Mouse (Mus musculus) intestine, embryonic 14.5 days (tissue): ENCODE measurements around the gene Cyb561d2. TPM values are rescaled to one million over a fixed set of nuclear protein-coding genes. Genes with fewer than 3 reads are reported as not detected.

Experiments
- ATAC-seq: fragments of 200-750 bp; cut with Nextera tagmentation; replicated peaks from 2 replicates; pipeline ENCODE4 v1.8.0; 2017; ENCODE audit warnings: low read depth, moderate number of reproducible peaks, moderate TSS enrichment, moderate library complexity; ENCODE audit not compliant: low FRiP score, low TSS enrichment
- DNase-seq: peaks from one replicate; pipeline ENCODE4 v3.0.0-alpha.2; 2018; ENCODE audit warnings: low spot score
- H3K27ac ChIP-seq: fragments of 300-500 bp; sonication (generic); 2 replicates; pipeline ENCODE4 v1.5.1; 2014; ENCODE audit warnings: low read depth, mild to moderate bottlenecking, control low read depth
- H3K27me3 ChIP-seq: fragments of 300-500 bp; sonication (generic); replicated peaks from 2 replicates; pipeline ENCODE4 v1.6.1; 2014; ENCODE audit warnings: low read length, control low read depth; ENCODE audit not compliant: control insufficient read depth, insufficient read depth
- H3K36me3 ChIP-seq: fragments of 300-500 bp; sonication (generic); 2 replicates; pipeline ENCODE4 v1.6.1; 2014; ENCODE audit warnings: low read length, control low read depth; ENCODE audit not compliant: control insufficient read depth, insufficient read depth
- H3K4me1 ChIP-seq: fragments of 300-500 bp; sonication (generic); replicated peaks from 2 replicates; pipeline ENCODE4 v1.6.1; 2014; ENCODE audit warnings: low read length, control low read depth, mixed read lengths; ENCODE audit not compliant: control insufficient read depth, insufficient read depth
- H3K4me2 ChIP-seq: fragments of 300-500 bp; sonication (generic); 2 replicates; pipeline ENCODE4 v1.6.1; 2014; ENCODE audit warnings: low read length
- H3K4me3 ChIP-seq: fragments of 300-500 bp; sonication (generic); 2 replicates; pipeline ENCODE4 v1.5.1; 2014; ENCODE audit warnings: low read depth, low read length, control low read depth, mixed read lengths
- H3K9ac ChIP-seq: fragments of 300-500 bp; sonication (generic); 2 replicates; pipeline ENCODE4 v1.6.1; 2014; ENCODE audit warnings: mild to moderate bottlenecking, low read length
- H3K9me3 ChIP-seq: fragments of 300-500 bp; sonication (generic); 2 replicates; pipeline ENCODE4 v1.6.1; 2016; ENCODE audit warnings: low read length, control low read depth; ENCODE audit not compliant: control insufficient read depth
- whole genome bisulfite sequencing: fragments of 180-500 bp; shearing (Covaris S2); extraction: QIAGEN DNeasy Blood & Tissue Kit; methylation state at CpG from one replicate; pipeline ENCODE4 v1.1.7; 2014; 5-methylcytosine and 5-hydroxymethylcytosine counted together
- polyA plus RNA-seq: library from polyadenylated mRNA; unstranded; fragments of >200 nt; fragmentation: Nextera tagmentation; extraction: Ambion mirVana; gene quantifications from 2 replicates; pipeline ENCODE4 v1.2.1, GENCODE M21; 2014

Cyb561d2 gene
- polyA plus RNA-seq, 1 experiment from 2014 or later, result 27.1 TPM

- 61% methylated on average over 6 of the region's 6 CpGs for WGBS
Observed at GRCm38 (mm10) chr9:107490625-107491024, 51.4 kb downstream of the Cyb561d2 start.

GRCm38 (mm10) chr9:107490146-107490545 is 51.8 kb downstream of the Cyb561d2 start:
- Histone ChIP-seq H3K27ac (no peak overlapping the region), H3K9ac (no peak overlapping the region), H3K4me3 (no peak overlapping the region), H3K9me3 (no peaks in the 10 kb centered on the region), H3K4me1 (no peaks in the 10 kb centered on the region), H3K4me2 (no peak overlapping the region), H3K27me3 (no peaks in the 10 kb centered on the region), H3K36me3 (no peaks in the 10 kb centered on the region)
- DNase-seq, result no peak
- WGBS, result 64% methylated on average over 8 of the region's 8 CpGs
- ATAC-seq, result no peak

More at GRCm38 (mm10) chr9:107490625-107491024, 51.4 kb downstream of the Cyb561d2 start:
- H3K4me3 ChIP-seq, result no peak overlapping the region
- no peak overlapping the region for H3K27ac ChIP-seq
- H3K36me3 ChIP-seq, result no peaks in the 10 kb centered on the region
- DNase-seq (no peak), ATAC-seq (no peak)
- no peaks in the 10 kb centered on the region for H3K9me3 ChIP-seq
- H3K9ac ChIP-seq, result no peak overlapping the region
- no peaks in the 10 kb centered on the region for H3K4me1 ChIP-seq
- no peaks in the 10 kb centered on the region for H3K27me3 ChIP-seq
- no peak overlapping the region for H3K4me2 ChIP-seq

Other genes with a start within 250 kb of the Cyb561d2 start
- 8.9 and 9.6 TPM in 2 replicates for gene Cish, start 246.2 kb downstream of the Cyb561d2 start, polyA plus RNA-seq
- gene Hemk1, start 203.8 kb downstream of the Cyb561d2 start, polyA plus RNA-seq, result 10.4 and 12.8 TPM in 2 replicates
- gene 6430571L13Rik, start 201.6 kb downstream of the Cyb561d2 start, polyA plus RNA-seq, result 0.28 and 0.31 TPM in 2 replicates
- gene Cacna2d2, start 142.6 kb downstream of the Cyb561d2 start, polyA plus RNA-seq, result 0.35 and 0.55 TPM in 2 replicates
- gene Tmem115, start 8.2 kb downstream of the Cyb561d2 start, polyA plus RNA-seq, result 46.7 and 47.6 TPM in 2 replicates
- 34.8 and 42.2 TPM in 2 replicates for gene Nprl2, start within 50 bp of the Cyb561d2 start, polyA plus RNA-seq
- 0.54 TPM in 1 of 2 replicates, not detected in the other for gene Zmynd10, start 5.1 kb upstream of the Cyb561d2 start, polyA plus RNA-seq
- gene Rassf1, start 9.4 kb upstream of the Cyb561d2 start, polyA plus RNA-seq, result 54.4 and 59.9 TPM in 2 replicates
- gene Tusc2, start 21.1 kb upstream of the Cyb561d2 start, polyA plus RNA-seq, result 42.8 and 45.1 TPM in 2 replicates
- gene Hyal2, start 25.8 kb upstream of the Cyb561d2 start, polyA plus RNA-seq, result 107 and 114 TPM in 2 replicates
- 4.0 and 5.1 TPM in 2 replicates for gene Hyal1, start 34.7 kb upstream of the Cyb561d2 start, polyA plus RNA-seq
- 14.7 and 19.6 TPM in 2 replicates for gene Naa80, start 36.7 kb upstream of the Cyb561d2 start, polyA plus RNA-seq
- 0.87 and 1.4 TPM in 2 replicates for gene Hyal3, start 38.6 kb upstream of the Cyb561d2 start, polyA plus RNA-seq
- gene Ifrd2, start 45.4 kb upstream of the Cyb561d2 start, polyA plus RNA-seq, result 77.4 and 79.5 TPM in 2 replicates
- gene Sema3b, start 67.0 kb upstream of the Cyb561d2 start, polyA plus RNA-seq, result 16.5 and 18.3 TPM in 2 replicates
- 336 and 349 TPM in 2 replicates for gene Gnai2, start 93.2 kb upstream of the Cyb561d2 start, polyA plus RNA-seq
- 2.2 and 9.3 TPM in 2 replicates for gene Slc38a3, start 127.3 kb upstream of the Cyb561d2 start, polyA plus RNA-seq
- 1.7 and 2.6 TPM in 2 replicates for gene Gnat1, start 137.5 kb upstream of the Cyb561d2 start, polyA plus RNA-seq
- 16.2 and 16.3 TPM in 2 replicates for gene Sema3f, start 168.3 kb upstream of the Cyb561d2 start, polyA plus RNA-seq
- 156 and 174 TPM in 2 replicates for gene Rbm5, start 228.8 kb upstream of the Cyb561d2 start, polyA plus RNA-seq